Mouse (Mus musculus): Measurements from ENCODE around the gene Tgfa.

Gene Tgfa

GRCm38 (mm10) chr6:86298961-86299360 lies 103.9 kb downstream of the Tgfa start:
- DNase-seq: no peak

- no peak for DNase-seq
Observed at GRCm38 (mm10) chr6:86299381-86299780, 104.4 kb downstream of the Tgfa start.

- DNase-seq: no peak
Observed at GRCm38 (mm10) chr6:86305680-86306079, 110.7 kb downstream of the Tgfa start.

- no peak for DNase-seq
Observed at GRCm38 (mm10) chr6:86314011-86314410, 119.0 kb downstream of the Tgfa start.

GRCm38 (mm10) chr6:86317066-86317465 lies 122.0 kb downstream of the Tgfa start:
- no peak for DNase-seq

- peak; percentile 10 to 13 for DNase-seq
Observed at GRCm38 (mm10) chr6:86318855-86319254, 123.8 kb downstream of the Tgfa start.

GRCm38 (mm10) chr6:86322031-86322563 lies 127.1 kb downstream of the Tgfa start:
- no peak for DNase-seq

- no peak for DNase-seq
Observed at GRCm38 (mm10) chr6:86322991-86323390, 128.0 kb downstream of the Tgfa start.

GRCm38 (mm10) chr6:86324400-86324799 lies 129.4 kb downstream of the Tgfa start:
- DNase-seq: no peak
